Mouse (Mus musculus) T-helper 17 cell (primary cell): ENCODE measurements around the gene Tm9sf3.

Source experiments
- in situ Hi-C, 2 experiments: fragments of 300-600 bp; cut with MboI, MseI; formaldehyde crosslinking; loops; 1 replicate in 1 of 2; 2 replicates in 1 of 2; pipeline ENCODE4 v1.15.1; 2025; ENCODE audit warnings: high pct_unique_total_duplicates in 2 of 2

Tm9sf3 gene

GRCm38 (mm10) chr19:41191724-41192123, 72.1 kb downstream of the Tm9sf3 start:
- in situ Hi-C loops: loop anchor here in 1 of 2 experiments (5.0 kb wide), 1 partner anchor 94 kb away; no protein-coding TSS in a partner anchor

DNA sequence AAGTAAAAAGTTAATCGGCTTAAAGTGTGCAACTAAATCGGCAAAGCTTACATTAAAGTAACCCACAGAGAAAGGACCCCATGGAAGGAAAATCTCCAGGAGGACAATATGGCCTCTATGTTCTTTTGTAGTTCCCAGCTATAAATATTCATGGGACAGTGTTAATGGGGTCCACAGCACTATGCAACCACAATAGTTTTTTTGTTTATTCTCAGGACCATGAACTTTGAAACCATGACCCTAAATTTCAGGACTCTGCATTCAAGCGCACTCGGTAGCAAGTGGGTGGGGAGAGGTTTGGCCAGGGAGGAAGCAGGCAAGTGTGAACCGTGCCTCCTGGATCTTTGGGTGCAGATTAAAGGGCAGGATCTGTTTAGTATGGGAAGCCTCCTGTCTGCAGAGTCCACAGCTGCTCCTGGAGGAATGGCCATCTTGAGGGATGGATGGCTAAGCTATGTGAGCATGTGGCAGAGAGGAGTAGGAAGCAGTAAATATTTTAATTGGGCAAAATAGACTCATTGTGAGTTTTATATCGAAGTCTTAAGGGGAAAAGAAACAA, 72.8 kb downstream of the Tm9sf3 start:
- in situ Hi-C loops: loop anchor here in 1 of 2 experiments (5.0 kb wide), 1 partner anchor 94 kb away; no protein-coding TSS in a partner anchor

DNA sequence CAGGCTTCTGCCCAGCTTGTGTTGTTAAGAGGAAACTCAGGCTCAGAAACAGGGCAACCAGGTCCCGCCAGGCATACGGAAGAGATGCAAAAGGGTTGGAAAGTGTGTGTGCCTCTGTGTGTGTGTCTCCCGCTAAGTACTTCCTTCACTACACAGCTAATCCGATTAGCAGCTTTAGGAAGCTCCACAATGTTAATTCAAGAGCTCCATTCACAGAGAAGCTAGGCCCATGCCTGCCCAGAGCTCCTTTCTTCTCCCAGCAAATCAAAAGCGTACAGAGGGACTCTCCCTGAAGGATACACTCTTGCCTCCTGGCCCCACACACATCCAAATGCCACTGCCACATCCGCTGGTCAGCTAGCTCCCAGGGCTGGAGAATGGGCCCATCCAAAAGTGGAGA, 86.5 kb downstream of the Tm9sf3 start:
- in situ Hi-C loops: loop anchor here in 1 of 2 experiments (5.0 kb wide), 1 partner anchor 75 kb away; no protein-coding TSS in a partner anchor

GRCm38 (mm10) chr19:41176881-41177280, 86.9 kb downstream of the Tm9sf3 start:
- in situ Hi-C loops: loop anchor here in 1 of 2 experiments (5.0 kb wide), 1 partner anchor 75 kb away; no protein-coding TSS in a partner anchor

GRCm38 (mm10) chr19:41165914-41166235, 97.9 kb downstream of the Tm9sf3 start:
- in situ Hi-C loops: no loop called here

DNA sequence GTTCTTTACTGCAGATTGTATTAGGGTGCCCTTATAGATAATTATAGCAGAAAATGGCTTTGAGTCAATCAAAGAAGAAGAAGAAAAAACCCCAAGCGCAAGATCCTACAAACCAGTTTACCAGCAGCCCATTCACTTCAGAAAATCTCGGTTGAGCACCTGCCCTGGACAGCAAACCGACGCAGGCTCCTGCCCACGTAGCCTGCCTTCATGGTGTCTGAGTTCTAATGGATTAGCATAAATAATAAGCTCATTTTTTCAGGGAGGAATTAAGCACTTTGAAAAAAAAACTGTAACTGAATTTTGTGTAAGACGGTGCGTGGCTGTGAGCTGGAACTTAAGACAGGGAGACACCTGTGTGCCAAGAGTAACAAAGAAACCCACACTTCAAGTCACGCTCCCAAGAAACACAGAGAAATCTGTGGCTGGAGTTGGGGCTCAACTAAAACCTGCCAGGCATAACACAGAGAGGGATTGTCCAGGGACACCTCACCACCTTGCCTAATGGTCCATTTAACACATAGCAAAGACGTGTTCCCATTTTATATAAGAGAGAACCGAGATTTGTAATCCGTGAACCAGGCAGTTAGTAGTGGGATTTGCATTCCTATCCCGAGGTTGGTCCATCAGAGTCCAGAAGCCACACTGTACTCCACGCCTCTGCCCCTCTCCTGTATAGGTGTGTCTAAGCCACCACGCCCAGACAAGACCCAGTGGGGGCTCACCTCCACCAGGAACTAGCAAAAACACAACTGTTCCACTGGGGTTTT, 98.5 kb downstream of the Tm9sf3 start:
- in situ Hi-C loops: no loop called here

DNA sequence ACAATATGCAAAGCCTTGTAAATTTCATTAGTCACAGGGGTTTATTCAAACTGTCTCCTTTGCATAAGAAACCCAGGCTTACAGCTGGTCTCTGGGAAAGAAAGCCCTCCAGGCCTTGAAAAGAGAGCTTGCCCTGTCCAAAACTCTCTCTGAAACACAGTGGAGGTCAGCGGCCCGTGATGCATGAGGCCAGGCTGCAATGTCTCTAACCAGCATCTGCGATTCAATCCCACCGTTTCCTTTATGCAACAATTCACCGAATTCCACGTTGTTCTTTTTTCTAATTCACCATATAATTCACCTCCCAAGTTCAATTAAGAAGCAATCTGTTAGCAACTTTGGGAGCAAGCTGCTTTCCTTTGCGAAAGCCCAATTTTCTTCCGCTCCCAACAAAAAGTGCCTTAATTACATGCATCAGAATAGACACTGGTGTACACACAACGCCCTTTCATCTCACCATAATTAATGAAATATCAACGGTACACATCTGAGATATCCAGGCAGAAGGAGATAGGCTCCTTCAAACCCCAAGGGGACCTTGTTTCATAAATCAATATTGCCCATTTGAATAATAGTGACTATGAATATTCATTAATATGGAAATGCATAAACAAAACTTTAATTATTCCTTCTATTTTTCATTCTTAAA, 99.2 kb downstream of the Tm9sf3 start:
- in situ Hi-C loops: no loop called here
